Mouse (Mus musculus) lung, postnatal 14 days (tissue): Measurements from ENCODE around the gene Fhl1.

Experiments used
- DNase-seq: peaks from one replicate; pipeline ENCODE4 v3.0.0; 2021

The Fhl1 gene

GRCm38 (mm10) chrX:56753317-56754289, 22.0 kb downstream of the Fhl1 start:
- no peak for DNase-seq

GRCm38 (mm10) chrX:56755646-56756045, 24.1 kb downstream of the Fhl1 start:
- peak; percentile 58 for DNase-seq

- DNase-seq = no peak
Measured at GRCm38 (mm10) chrX:56756352-56756751, 24.8 kb downstream of the Fhl1 start.

- DNase-seq = no peak
Measured at GRCm38 (mm10) chrX:56760257-56760760, 28.7 kb downstream of the Fhl1 start.

GRCm38 (mm10) chrX:56769838-56770237, 38.3 kb downstream of the Fhl1 start:
- peak; percentile 44 for DNase-seq

GRCm38 (mm10) chrX:56771751-56772150, 40.2 kb downstream of the Fhl1 start:
- DNase-seq = no peak

GRCm38 (mm10) chrX:56773329-56773728, 41.7 kb downstream of the Fhl1 start:
- no peak for DNase-seq

GRCm38 (mm10) chrX:56786281-56787061, 54.9 kb downstream of the Fhl1 start:
- DNase-seq = peak; percentile 42

- DNase-seq = no peak
Measured at GRCm38 (mm10) chrX:56787486-56787885, 55.9 kb downstream of the Fhl1 start.

- DNase-seq = no peak
Measured at GRCm38 (mm10) chrX:56790591-56790990, 59.0 kb downstream of the Fhl1 start.

- peak; percentile 69 for DNase-seq
Measured at GRCm38 (mm10) chrX:56791268-56791667, 59.7 kb downstream of the Fhl1 start.

GRCm38 (mm10) chrX:56821765-56822603, 90.4 kb downstream of the Fhl1 start, which contains the start of gene Map7d3:
Map7d3 (minus strand) TSS chrX:56822326.
- DNase-seq = peak; percentile 1

- no peak for DNase-seq
Measured at GRCm38 (mm10) chrX:56827492-56827891, 95.9 kb downstream of the Fhl1 start.

- DNase-seq = no peak
Measured at GRCm38 (mm10) chrX:56835842-56836241, 104.3 kb downstream of the Fhl1 start.

GRCm38 (mm10) chrX:56839369-56839768, 107.8 kb downstream of the Fhl1 start:
- peak; percentile 35 for DNase-seq

- DNase-seq = no peak
Measured at GRCm38 (mm10) chrX:56841255-56841654, 109.7 kb downstream of the Fhl1 start.
